Mouse (Mus musculus): Measurements from ENCODE around the gene Otud5. TPM values are rescaled to one million over a fixed set of nuclear protein-coding genes. Genes with fewer than 3 reads are reported as not detected.
"Not testable (repeated sequence)": the region's sequence is repeated elsewhere in the genome, so short reads cannot be mapped to it uniquely, and the experiment has no call there.

Gene Otud5
- polyA plus RNA-seq, 1 experiment from 2014 or later: 36.8 TPM

DNA sequence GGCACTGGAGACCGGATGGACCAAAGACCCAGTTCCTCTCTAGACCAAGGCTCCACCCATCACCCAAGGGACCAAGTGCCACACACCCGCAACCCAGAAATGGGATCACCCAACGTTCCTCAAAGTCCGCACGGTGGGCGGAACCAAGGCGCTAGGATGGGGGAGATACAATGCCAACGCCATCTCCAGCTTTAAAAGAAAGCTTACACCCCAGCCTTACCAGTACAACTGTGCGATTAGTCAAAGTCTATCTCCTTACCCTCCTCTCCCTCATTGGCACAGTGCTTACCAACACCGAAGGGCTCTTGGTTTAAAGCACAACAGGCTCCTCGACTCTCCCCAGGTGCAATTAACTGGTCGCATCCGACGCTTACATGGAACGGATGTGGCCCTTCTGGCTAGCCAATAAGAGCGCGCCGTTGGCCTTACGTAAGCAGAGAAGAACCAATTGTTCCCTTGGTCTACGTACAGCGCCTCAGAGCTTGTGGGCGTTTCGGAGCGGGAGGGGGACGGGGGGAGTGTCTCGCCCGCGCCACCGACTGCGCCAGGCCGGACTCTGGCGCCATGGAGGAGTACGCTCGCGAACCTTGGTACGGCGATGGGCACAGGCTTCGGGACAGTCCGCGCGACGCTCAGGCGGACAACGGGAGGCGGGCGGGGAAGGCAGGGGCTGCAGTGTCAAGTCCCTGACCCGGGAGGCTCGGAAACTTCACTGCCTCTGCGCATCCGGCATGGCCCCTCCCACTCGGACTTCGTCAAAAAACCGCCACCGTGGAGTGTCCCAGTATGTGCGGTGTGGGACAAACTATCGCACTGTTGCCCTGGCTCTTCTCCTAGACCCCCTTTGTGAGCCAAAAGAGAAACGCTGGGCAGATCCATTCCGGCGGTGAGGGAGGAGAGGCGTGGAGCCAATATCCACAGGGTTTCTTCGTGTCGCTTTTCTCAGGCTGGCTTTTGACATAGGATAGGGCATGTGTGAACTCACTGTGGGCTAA is 58.0 kb downstream of the Otud5 start, which contains the start of the genes Pqbp1 and Timm17b:
Pqbp1 (minus strand) TSS at position 390 of the 995 bp plus-strand sequence.
Timm17b (plus strand) TSS at position 478 of the 995 bp plus-strand sequence.
- Histone ChIP-seq H3K4me3 (replicated peaks; ENCODE audit: low read depth, low read length) (peak within 1 kb of the TSS; percentile 53), H3K9ac (ENCODE audit: low read depth, low read length) (peak within 1 kb of the TSS; percentile 58; the same call in 1 of the 2 replicates), H3K9me3 (replicated peaks; ENCODE audit: low read length) (no peaks in the 10 kb centered on the region), H3K27ac (peak within 1 kb of the TSS; percentile 82), H3K4me2 (ENCODE audit: low read length) (peak within 1 kb of the TSS; percentile 55), H3K36me3 (ENCODE audit: insufficient read depth, low read length) (no peaks in the 10 kb centered on the region), H3K27me3 (ENCODE audit: insufficient read depth, low read length) (no peaks in the 10 kb centered on the region), H3K4me1 (replicated peaks; ENCODE audit: insufficient read depth, low read length) (no peaks in the 10 kb centered on the region)
- no peak for TF ChIP-seq CTCF (IDR thresholded peaks at IDR 0.05; ENCODE audit: low read depth)
- peak; percentile 97 for ATAC-seq (replicated peaks; ENCODE audit: low FRiP score, low read depth)
- WGBS: 25% methylated on average over 61 of the region's 62 CpGs
- peak; percentile 95 for DNase-seq (ENCODE audit: low spot score)

DNA sequence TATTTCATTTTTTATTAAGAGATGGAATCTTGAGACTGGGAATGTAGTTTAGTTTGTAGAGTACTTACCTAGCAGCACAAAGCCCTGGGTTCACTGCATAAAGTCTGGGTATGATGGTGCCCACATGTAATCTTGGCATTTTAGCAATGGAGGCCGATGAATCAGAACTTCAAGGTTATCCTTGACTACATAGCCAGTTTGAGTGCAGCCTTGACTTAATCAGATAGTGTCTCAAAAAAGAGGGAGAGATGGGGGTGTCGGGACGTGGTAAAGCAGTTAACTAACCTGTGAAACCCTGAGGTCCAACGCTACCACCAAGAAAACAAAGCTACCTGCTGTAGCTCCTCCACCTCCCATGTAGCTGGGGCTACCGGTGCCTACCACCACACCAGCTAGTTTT is 63.3 kb downstream of the Otud5 start:
- no peak overlapping the region for H3K9ac ChIP-seq (ENCODE audit: low read depth, low read length)
- DNase-seq (ENCODE audit: low spot score): no peak
- no peak overlapping the region for H3K4me3 ChIP-seq (replicated peaks; ENCODE audit: low read depth, low read length)
- 85% methylated on average over 5 of the region's 5 CpGs for WGBS
- H3K27ac ChIP-seq: no peak overlapping the region
- H3K9me3 ChIP-seq (replicated peaks; ENCODE audit: low read length): no peaks in the 10 kb centered on the region
- no peaks in the 10 kb centered on the region for H3K27me3 ChIP-seq (ENCODE audit: insufficient read depth, low read length)
- no peaks in the 10 kb centered on the region for H3K4me1 ChIP-seq (replicated peaks; ENCODE audit: insufficient read depth, low read length)
- ATAC-seq (replicated peaks; ENCODE audit: low FRiP score, low read depth): no peak
- H3K4me2 ChIP-seq (ENCODE audit: low read length): no peak overlapping the region
- no peak for TF ChIP-seq CTCF (IDR thresholded peaks at IDR 0.05; ENCODE audit: low read depth)
- no peaks in the 10 kb centered on the region for H3K36me3 ChIP-seq (ENCODE audit: insufficient read depth, low read length)

DNA sequence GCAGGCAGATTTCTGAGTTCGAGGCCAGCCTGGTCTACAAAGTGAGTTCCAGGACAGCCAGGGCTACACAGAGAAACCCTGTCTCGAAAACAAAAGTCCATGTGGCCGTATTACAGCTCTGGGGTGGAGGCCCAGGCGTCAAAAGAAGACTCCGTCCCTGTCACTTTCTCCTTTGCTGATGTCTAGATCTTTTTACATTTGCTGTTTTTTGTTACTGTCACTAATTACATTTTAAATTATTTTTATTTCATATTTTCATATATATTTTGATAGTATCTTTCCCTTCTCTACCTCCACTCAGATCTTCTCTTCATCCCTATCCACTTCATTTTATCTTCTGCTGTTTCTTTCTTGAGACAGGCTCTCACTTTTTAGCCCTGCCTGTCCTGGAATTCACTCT is 66.6 kb downstream of the Otud5 start, which contains the start of gene Gm10491:
Gm10491 (minus strand) TSS at position 101 of the 400 bp plus-strand sequence.
- DNase-seq (ENCODE audit: low spot score) (no peak), ATAC-seq (replicated peaks; ENCODE audit: low FRiP score, low read depth) (no peak)
- H3K4me1 ChIP-seq (replicated peaks; ENCODE audit: insufficient read depth, low read length): no peaks in the 10 kb centered on the region
- H3K4me2 ChIP-seq (ENCODE audit: low read length): no peak within 1 kb of the TSS
- no peaks in the 10 kb centered on the region for H3K9me3 ChIP-seq (replicated peaks; ENCODE audit: low read length)
- H3K9ac ChIP-seq (ENCODE audit: low read depth, low read length): no peak within 1 kb of the TSS
- TF ChIP-seq CTCF (IDR thresholded peaks at IDR 0.05; ENCODE audit: low read depth): no peak
- H3K27ac ChIP-seq: no peak within 1 kb of the TSS
- 83% methylated on average over 5 of the region's 5 CpGs for WGBS
- H3K27me3 ChIP-seq (ENCODE audit: insufficient read depth, low read length): no peaks in the 10 kb centered on the region
- H3K4me3 ChIP-seq (replicated peaks; ENCODE audit: low read depth, low read length): no peak within 1 kb of the TSS
- H3K36me3 ChIP-seq (ENCODE audit: insufficient read depth, low read length): no peaks in the 10 kb centered on the region

DNA sequence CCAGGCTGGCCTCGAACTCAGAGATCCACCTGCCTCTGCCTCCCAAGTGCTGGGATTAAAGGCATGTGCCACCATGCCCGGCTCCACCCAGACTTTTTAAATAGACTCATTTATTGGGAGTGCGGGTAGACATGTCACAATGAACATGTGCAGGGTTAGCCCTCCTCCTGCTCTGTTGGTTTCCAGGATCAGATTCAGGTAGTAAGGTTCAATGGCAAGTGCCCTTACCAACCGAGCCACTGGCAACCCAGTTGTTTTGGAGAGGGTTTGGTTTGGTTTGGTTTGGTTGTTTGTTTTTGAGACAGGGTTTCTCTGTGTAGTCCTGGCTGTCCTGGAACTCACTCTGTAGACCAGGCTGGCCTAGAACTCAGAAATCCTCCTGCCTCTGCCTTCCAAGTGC is 68.1 kb downstream of the Otud5 start, which contains the start of gene Gm10490:
Gm10490 (plus strand) TSS at position 301 of the 400 bp plus-strand sequence.
- H3K4me3 ChIP-seq (replicated peaks; ENCODE audit: low read depth, low read length); H3K9ac ChIP-seq (ENCODE audit: low read depth, low read length); H3K4me1 ChIP-seq (replicated peaks; ENCODE audit: insufficient read depth, low read length); ATAC-seq (replicated peaks; ENCODE audit: low FRiP score, low read depth); H3K36me3 ChIP-seq (ENCODE audit: insufficient read depth, low read length); H3K9me3 ChIP-seq (replicated peaks; ENCODE audit: low read length); H3K27ac ChIP-seq; DNase-seq (ENCODE audit: low spot score); H3K4me2 ChIP-seq (ENCODE audit: low read length); H3K27me3 ChIP-seq (ENCODE audit: insufficient read depth, low read length): not testable (repeated sequence)
- 81% methylated on average over 4 of the region's 4 CpGs for WGBS

DNA sequence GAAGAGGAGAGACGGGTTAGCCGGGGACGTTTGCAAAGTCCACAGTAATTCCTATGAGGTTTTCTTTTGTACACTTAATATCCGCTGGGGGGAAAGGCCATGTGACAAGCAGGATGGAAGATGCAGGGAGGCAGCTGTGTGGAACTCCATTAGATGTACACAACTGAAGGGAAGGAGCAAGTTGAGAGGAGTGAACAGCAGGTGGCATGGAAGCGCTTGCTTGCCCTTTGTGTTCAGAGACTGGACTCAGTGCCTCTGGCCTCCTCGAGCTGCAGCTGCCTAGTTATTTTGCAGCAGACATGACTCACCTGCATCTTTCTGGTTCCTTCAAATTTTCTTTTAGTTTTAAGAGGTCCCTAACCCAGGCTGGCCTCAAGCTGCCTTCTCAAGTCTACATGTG is 69.3 kb downstream of the Otud5 start:
- H3K27ac ChIP-seq: no peak overlapping the region
- WGBS: 63% methylated on average over 6 of the region's 6 CpGs
- DNase-seq (ENCODE audit: low spot score): no peak
- no peaks in the 10 kb centered on the region for H3K27me3 ChIP-seq (ENCODE audit: insufficient read depth, low read length)
- H3K9me3 ChIP-seq (replicated peaks; ENCODE audit: low read length): no peaks in the 10 kb centered on the region
- no peak overlapping the region for H3K4me3 ChIP-seq (replicated peaks; ENCODE audit: low read depth, low read length)
- TF ChIP-seq CTCF (IDR thresholded peaks at IDR 0.05; ENCODE audit: low read depth): no peak
- no peak for ATAC-seq (replicated peaks; ENCODE audit: low FRiP score, low read depth)
- no peaks in the 10 kb centered on the region for H3K36me3 ChIP-seq (ENCODE audit: insufficient read depth, low read length)
- H3K4me2 ChIP-seq (ENCODE audit: low read length): no peak overlapping the region
- no peak overlapping the region for H3K9ac ChIP-seq (ENCODE audit: low read depth, low read length)
- H3K4me1 ChIP-seq (replicated peaks; ENCODE audit: insufficient read depth, low read length): no peaks in the 10 kb centered on the region

DNA sequence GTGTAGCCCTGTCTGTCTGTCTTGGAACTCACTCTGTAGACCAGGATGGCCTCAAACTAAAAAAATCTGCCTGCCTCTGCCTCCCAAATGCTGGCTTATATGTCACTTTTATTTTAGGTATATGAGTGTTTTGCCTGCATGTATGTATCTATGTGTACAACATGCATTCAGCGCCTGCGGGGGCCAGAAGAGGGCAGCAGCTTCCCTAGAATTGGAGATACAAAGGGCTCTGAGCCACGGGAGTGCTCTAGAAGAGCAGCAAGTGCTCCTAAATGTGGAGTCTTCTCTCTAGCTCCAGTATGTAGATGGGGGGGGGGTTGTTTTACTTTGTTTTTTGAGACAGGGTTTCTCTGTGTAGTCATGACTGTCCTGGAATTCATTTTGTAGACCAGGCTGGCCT is 74.5 kb downstream of the Otud5 start:
- ATAC-seq (replicated peaks; ENCODE audit: low FRiP score, low read depth); H3K36me3 ChIP-seq (ENCODE audit: insufficient read depth, low read length); H3K4me3 ChIP-seq (replicated peaks; ENCODE audit: low read depth, low read length); H3K27me3 ChIP-seq (ENCODE audit: insufficient read depth, low read length); H3K9me3 ChIP-seq (replicated peaks; ENCODE audit: low read length); H3K9ac ChIP-seq (ENCODE audit: low read depth, low read length); H3K4me1 ChIP-seq (replicated peaks; ENCODE audit: insufficient read depth, low read length); H3K4me2 ChIP-seq (ENCODE audit: low read length); H3K27ac ChIP-seq; DNase-seq (ENCODE audit: low spot score): not testable (repeated sequence)
- TF ChIP-seq CTCF (IDR thresholded peaks at IDR 0.05; ENCODE audit: low read depth): peak; percentile 49
- 36% methylated on average over 3 of the region's 3 CpGs for WGBS

All from kidney, postnatal 0 days (tissue).